Mouse (Mus musculus): ENCODE data around the gene Diaph2. TPM values are rescaled to one million over a fixed set of nuclear protein-coding genes. Genes with fewer than 3 reads are reported as not detected.

Gene Diaph2
- 14.1 TPM for polyA plus RNA-seq (2014; fragmentation: Illumina TruSeq; extraction: RNeasy Lipid Tissue Mini Kit (QIAGEN cat#74804); ENCODE audit: low replicate concordance)

DNA sequence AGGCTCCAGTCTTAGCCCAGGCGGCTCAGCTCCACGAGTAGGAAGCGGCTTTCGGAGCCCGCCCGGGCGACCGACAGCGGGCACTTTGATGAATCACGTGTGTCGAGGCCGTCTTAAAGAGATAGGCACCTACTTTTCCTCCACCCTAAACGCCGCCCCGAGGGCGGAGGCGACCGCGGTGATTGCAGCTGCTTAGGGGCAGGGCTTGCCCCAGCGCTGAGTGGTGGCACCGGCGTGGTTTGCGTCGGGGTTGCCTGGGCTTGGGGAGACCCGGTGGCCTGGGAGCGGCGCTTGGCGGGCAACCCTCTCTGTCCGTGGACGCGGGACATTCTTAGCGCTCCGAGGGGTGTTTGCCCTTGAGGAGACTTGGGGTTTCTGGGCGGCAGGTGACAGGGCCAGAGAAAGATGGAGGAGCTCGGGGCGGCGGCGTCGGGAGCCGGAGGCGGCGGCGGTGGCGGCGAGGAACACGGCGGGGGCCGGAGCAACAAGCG, at the start of gene Diaph2:
Gene Diaph2, plus strand, starts transcription at position 172 of the 491 bp plus-strand sequence.

